Mouse (Mus musculus): ENCODE measurements at regions not wholly inside any gene's neighbourhood (a gene's known extent, or its start where the extent isn't known, plus 50 kb on each side); places are given as distances from the start of the nearest gene placed in this dataset.

DNA sequence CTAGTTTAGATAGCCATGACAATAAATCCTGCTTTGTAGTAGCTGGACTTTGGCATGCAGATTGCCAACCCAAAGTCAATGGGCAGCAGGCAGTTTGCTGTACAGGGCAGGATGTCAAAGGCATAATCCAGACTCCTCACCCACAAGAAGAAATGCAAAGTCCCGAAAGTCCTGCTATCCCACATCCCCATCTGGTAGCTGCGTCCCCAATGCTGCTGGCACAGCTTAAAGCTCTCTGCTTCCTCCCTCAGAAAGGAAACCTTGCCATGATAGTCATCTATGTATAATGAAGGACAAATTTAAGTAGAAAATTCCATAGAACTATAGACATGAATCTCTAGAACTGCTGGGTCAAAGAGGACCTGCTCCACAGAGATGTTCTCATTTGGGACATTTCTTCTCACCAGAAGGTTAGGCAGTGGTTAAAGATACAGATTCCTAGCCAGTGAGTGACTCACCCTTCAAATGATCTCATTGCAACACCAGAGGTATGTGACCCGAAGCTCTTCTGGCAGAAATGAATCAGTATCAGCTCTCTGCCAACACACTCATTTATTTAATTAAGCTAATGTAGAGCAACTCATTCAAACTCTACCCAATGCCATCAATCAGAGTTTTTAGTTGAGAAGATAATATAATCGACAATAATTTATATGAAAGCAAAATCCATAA is 217.3 kb upstream of the Tusc1 start:
- no peak for TF ChIP-seq CTCF (IDR thresholded peaks at IDR 0.05; ENCODE audit: low read depth)
- no peaks in the 10 kb centered on the region for H3K36me3 ChIP-seq (ENCODE audit: insufficient read depth, low read length)
- no peaks in the 10 kb centered on the region for H3K4me1 ChIP-seq (ENCODE audit: insufficient read depth, low read length)
- 66% methylated on average over 4 of the region's 4 CpGs for WGBS
- H3K4me3 ChIP-seq (ENCODE audit: low read length): no peak overlapping the region
- H3K4me2 ChIP-seq (ENCODE audit: low read depth, low read length): no peak overlapping the region
- no peak overlapping the region for H3K27ac ChIP-seq
- no peaks in the 10 kb centered on the region for H3K27me3 ChIP-seq (ENCODE audit: insufficient read depth, low read length)
- no peak overlapping the region for H3K9ac ChIP-seq (replicated peaks; ENCODE audit: low read length)
- H3K9me3 ChIP-seq (ENCODE audit: low read length): no peaks in the 10 kb centered on the region
- ATAC-seq (no peak), DNase-seq (ENCODE audit: low spot score) (no peak)

GRCm38 (mm10) chr4:93551086-93551485 is 215.8 kb upstream of the Tusc1 start:
- no peaks in the 10 kb centered on the region for H3K36me3 ChIP-seq (ENCODE audit: insufficient read depth, low read length)
- peak; percentile 82 for DNase-seq (ENCODE audit: low spot score)
- peak; percentile 86 for ATAC-seq
- no peak overlapping the region for H3K27ac ChIP-seq
- no peak for TF ChIP-seq CTCF (IDR thresholded peaks at IDR 0.05; ENCODE audit: low read depth)
- no peaks in the 10 kb centered on the region for H3K4me1 ChIP-seq (ENCODE audit: insufficient read depth, low read length)
- no peaks in the 10 kb centered on the region for H3K9me3 ChIP-seq (ENCODE audit: low read length)
- H3K9ac ChIP-seq (replicated peaks; ENCODE audit: low read length): no peak overlapping the region
- no peaks in the 10 kb centered on the region for H3K27me3 ChIP-seq (ENCODE audit: insufficient read depth, low read length)
- H3K4me2 ChIP-seq (ENCODE audit: low read depth, low read length): no peak overlapping the region
- no peak overlapping the region for H3K4me3 ChIP-seq (ENCODE audit: low read length)

DNA sequence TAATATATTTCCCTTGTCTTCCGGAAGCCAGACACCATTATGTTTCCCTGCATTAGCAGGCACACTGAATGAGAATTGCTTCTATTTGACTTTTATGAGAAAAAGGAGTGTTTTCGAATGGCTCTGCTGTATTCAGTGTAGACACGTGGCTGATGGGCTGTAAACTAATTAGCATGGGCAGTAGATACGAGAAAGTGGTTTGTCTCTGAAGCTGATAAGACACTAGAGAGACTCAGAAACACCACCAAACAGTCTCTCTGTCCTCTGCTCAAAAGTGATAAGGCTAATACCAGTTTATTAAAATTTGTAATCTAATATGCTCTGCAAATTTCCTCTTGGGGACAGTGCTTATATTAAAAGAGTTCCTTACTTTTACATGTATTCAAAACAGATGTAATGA is 205.3 kb upstream of the Tusc1 start:
- Histone ChIP-seq H3K4me1 (ENCODE audit: insufficient read depth, low read length) (no peaks in the 10 kb centered on the region), H3K9me3 (ENCODE audit: low read length) (no peaks in the 10 kb centered on the region), H3K27me3 (ENCODE audit: insufficient read depth, low read length) (no peaks in the 10 kb centered on the region), H3K4me3 (ENCODE audit: low read length) (no peak overlapping the region), H3K4me2 (ENCODE audit: low read depth, low read length) (no peak overlapping the region), H3K9ac (replicated peaks; ENCODE audit: low read length) (no peak overlapping the region), H3K36me3 (ENCODE audit: insufficient read depth, low read length) (no peaks in the 10 kb centered on the region), H3K27ac (no peak overlapping the region)
- 59% methylated on average over 4 of the region's 4 CpGs for WGBS
- ATAC-seq (no peak), DNase-seq (ENCODE audit: low spot score) (no peak)
- TF ChIP-seq CTCF (IDR thresholded peaks at IDR 0.05; ENCODE audit: low read depth): no peak

DNA sequence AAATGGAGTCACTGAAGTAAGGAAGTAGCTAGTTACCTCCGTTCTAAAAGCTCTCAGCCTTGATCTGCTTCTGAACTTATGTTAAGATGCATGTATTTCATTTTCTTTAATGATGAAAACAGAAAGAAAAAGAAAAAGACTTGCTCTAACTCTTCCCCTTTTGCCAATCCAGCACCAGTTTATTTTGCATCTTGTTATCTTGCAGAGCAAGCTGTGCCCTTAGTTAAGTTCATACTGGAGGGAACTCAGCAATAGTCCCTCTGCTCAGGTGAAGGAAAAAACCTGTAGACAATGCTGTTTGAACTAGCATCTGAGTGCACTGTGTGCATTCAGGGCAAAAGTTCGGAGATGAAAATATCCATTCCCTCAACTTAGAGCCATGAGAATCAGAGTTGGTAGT is 192.1 kb upstream of the Tusc1 start:
- no peak overlapping the region for H3K4me3 ChIP-seq (ENCODE audit: low read length)
- H3K27ac ChIP-seq: no peak overlapping the region
- WGBS: 81% methylated on average over 2 of the region's 2 CpGs
- no peaks in the 10 kb centered on the region for H3K4me1 ChIP-seq (ENCODE audit: insufficient read depth, low read length)
- no peak overlapping the region for H3K4me2 ChIP-seq (ENCODE audit: low read depth, low read length)
- ATAC-seq: no peak
- no peaks in the 10 kb centered on the region for H3K36me3 ChIP-seq (ENCODE audit: insufficient read depth, low read length)
- no peaks in the 10 kb centered on the region for H3K27me3 ChIP-seq (ENCODE audit: insufficient read depth, low read length)
- no peak for DNase-seq (ENCODE audit: low spot score)
- H3K9ac ChIP-seq (replicated peaks; ENCODE audit: low read length): no peak overlapping the region
- no peaks in the 10 kb centered on the region for H3K9me3 ChIP-seq (ENCODE audit: low read length)
- TF ChIP-seq CTCF (IDR thresholded peaks at IDR 0.05; ENCODE audit: low read depth): no peak

DNA sequence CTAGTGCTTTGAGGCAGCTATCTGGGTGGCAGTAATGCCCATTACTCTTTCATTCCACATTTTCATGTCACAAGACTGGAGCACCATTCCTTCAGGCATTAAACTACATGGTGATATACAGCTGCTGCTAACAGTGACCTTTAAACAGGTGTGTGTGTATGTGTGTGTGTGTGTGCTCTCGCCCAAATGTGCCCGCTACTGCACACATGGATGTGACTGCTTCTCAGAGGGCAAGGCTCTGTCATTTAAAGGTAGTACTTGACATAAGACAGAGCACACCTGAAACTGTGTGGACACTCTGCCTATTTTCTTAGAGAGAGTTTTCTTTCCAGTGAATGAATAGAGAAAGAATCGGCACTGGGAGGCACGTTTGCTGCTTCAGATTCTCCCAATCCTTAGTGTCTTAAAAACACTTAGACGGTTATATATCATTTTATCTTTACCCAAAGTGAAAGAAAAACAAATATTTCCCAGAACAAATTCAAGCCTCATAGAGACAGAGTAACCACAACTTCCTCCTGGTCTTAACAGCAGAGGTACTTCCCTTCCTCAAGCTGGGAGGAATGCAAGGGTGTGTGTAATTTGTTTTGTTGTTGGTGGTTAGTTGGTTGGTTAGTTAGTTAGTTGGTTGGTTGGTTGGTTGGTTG is 185.3 kb upstream of the Tusc1 start:
- ATAC-seq: no peak
- no peaks in the 10 kb centered on the region for H3K9me3 ChIP-seq (ENCODE audit: low read length)
- H3K4me3 ChIP-seq (ENCODE audit: low read length): no peak overlapping the region
- no peaks in the 10 kb centered on the region for H3K4me1 ChIP-seq (ENCODE audit: insufficient read depth, low read length)
- H3K27ac ChIP-seq: no peak overlapping the region
- H3K27me3 ChIP-seq (ENCODE audit: insufficient read depth, low read length): no peaks in the 10 kb centered on the region
- DNase-seq (ENCODE audit: low spot score): no peak
- H3K4me2 ChIP-seq (ENCODE audit: low read depth, low read length): no peak overlapping the region
- H3K9ac ChIP-seq (replicated peaks; ENCODE audit: low read length): no peak overlapping the region
- no peaks in the 10 kb centered on the region for H3K36me3 ChIP-seq (ENCODE audit: insufficient read depth, low read length)
- TF ChIP-seq CTCF (IDR thresholded peaks at IDR 0.05; ENCODE audit: low read depth): no peak
- WGBS: 89% methylated on average over 5 of the region's 5 CpGs

DNA sequence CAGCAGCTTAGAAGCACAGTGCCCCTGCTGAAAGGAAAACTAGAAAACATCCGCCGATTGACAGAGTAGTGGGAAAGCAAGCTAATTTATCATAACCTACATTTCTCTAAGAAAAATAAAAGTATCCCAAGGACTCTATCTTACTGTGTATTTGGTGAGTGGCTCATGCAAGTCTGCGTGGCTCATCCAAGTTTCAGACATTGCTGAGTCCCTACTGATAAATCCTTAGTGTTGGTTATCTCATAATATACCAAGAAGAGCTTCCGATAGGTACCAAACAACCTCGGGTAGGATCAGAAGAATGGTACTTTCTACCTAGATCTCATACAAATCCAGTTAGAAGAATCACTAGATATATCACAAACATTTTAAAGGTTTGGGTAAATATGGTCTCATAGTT is 183.6 kb upstream of the Tusc1 start:
- Histone ChIP-seq H3K9ac (replicated peaks; ENCODE audit: low read length) (no peak overlapping the region), H3K27me3 (ENCODE audit: insufficient read depth, low read length) (no peaks in the 10 kb centered on the region), H3K4me3 (ENCODE audit: low read length) (no peak overlapping the region), H3K4me2 (ENCODE audit: low read depth, low read length) (no peak overlapping the region), H3K4me1 (ENCODE audit: insufficient read depth, low read length) (no peaks in the 10 kb centered on the region), H3K27ac (no peak overlapping the region), H3K36me3 (ENCODE audit: insufficient read depth, low read length) (no peaks in the 10 kb centered on the region), H3K9me3 (ENCODE audit: low read length) (no peaks in the 10 kb centered on the region)
- DNase-seq (ENCODE audit: low spot score) (no peak), ATAC-seq (no peak)
- 87% methylated on average over 5 of the region's 5 CpGs for WGBS
- no peak for TF ChIP-seq CTCF (IDR thresholded peaks at IDR 0.05; ENCODE audit: low read depth)

- no peaks in the 10 kb centered on the region for H3K36me3 ChIP-seq (ENCODE audit: insufficient read depth, low read length)
- H3K9me3 ChIP-seq (ENCODE audit: low read length): no peaks in the 10 kb centered on the region
- no peaks in the 10 kb centered on the region for H3K4me1 ChIP-seq (ENCODE audit: insufficient read depth, low read length)
- no peaks in the 10 kb centered on the region for H3K27me3 ChIP-seq (ENCODE audit: insufficient read depth, low read length)
- TF ChIP-seq CTCF (IDR thresholded peaks at IDR 0.05; ENCODE audit: low read depth): no peak
- H3K4me3 ChIP-seq (ENCODE audit: low read length): no peak overlapping the region
- DNase-seq (ENCODE audit: low spot score) (no peak), ATAC-seq (no peak)
- no peak overlapping the region for H3K27ac ChIP-seq
- 4% methylated on average over 1 of the region's 1 CpGs for WGBS
- no peak overlapping the region for H3K4me2 ChIP-seq (ENCODE audit: low read depth, low read length)
- no peak overlapping the region for H3K9ac ChIP-seq (replicated peaks; ENCODE audit: low read length)
These were observed 175.5 kb upstream of the Tusc1 start for GRCm38 (mm10) chr4:93510771-93511170.
